Mouse (Mus musculus) midbrain, embryonic 10.5 days (tissue): ENCODE measurements around the gene Gtf2a1. TPM values are rescaled to one million over a fixed set of nuclear protein-coding genes. Genes with fewer than 3 reads are reported as not detected.
"Not testable (repeated sequence)": the region's sequence is repeated elsewhere in the genome, so short reads cannot be mapped to it uniquely, and the experiment has no call there.

Experiments used
- DNase-seq: peaks from one replicate; pipeline ENCODE4 v3.0.0-alpha.2; 2017; ENCODE audit warnings: low spot score
- H3K27ac ChIP-seq: fragments of 300-500 bp; sonication (generic); replicated peaks from 2 replicates; pipeline ENCODE4 v1.5.1; 2016; ENCODE audit warnings: mild to moderate bottlenecking
- H3K27me3 ChIP-seq: fragments of 300-500 bp; sonication (generic); 2 replicates; pipeline ENCODE4 v1.6.1; 2016; ENCODE audit warnings: low read depth, mild to moderate bottlenecking; ENCODE audit not compliant: poor library complexity, severe bottlenecking
- H3K36me3 ChIP-seq: fragments of 300-500 bp; sonication (generic); 2 replicates; pipeline ENCODE4 v1.6.1; 2016; ENCODE audit warnings: mild to moderate bottlenecking, moderate library complexity
- H3K4me1 ChIP-seq: fragments of 300-500 bp; sonication (generic); 2 replicates; pipeline ENCODE4 v1.6.1; 2016
- H3K4me3 ChIP-seq: fragments of 300-500 bp; sonication (generic); 2 replicates; pipeline ENCODE4 v1.5.1; 2016; ENCODE audit warnings: mild to moderate bottlenecking, moderate library complexity
- H3K9me3 ChIP-seq: fragments of 300-500 bp; sonication (generic); replicated peaks from 2 replicates; pipeline ENCODE4 v1.6.1; 2016; ENCODE audit warnings: mild to moderate bottlenecking
- WGBS: fragments of 180-500 bp; shearing (Covaris S2); methylation state at CpG from one replicate; pipeline ENCODE4 v1.1.7; 2016; 5-methylcytosine and 5-hydroxymethylcytosine counted together
- polyA plus RNA-seq: library from polyadenylated mRNA; unstranded; fragments of >200 nt; fragmentation: Nextera tagmentation; extraction: Ambion mirVana; gene quantifications from 2 replicates; pipeline ENCODE4 v1.2.1, GENCODE M21; 2016

The Gtf2a1 gene
- polyA plus RNA-seq, 1 experiment from 2014 or later: 62.9 TPM

DNA sequence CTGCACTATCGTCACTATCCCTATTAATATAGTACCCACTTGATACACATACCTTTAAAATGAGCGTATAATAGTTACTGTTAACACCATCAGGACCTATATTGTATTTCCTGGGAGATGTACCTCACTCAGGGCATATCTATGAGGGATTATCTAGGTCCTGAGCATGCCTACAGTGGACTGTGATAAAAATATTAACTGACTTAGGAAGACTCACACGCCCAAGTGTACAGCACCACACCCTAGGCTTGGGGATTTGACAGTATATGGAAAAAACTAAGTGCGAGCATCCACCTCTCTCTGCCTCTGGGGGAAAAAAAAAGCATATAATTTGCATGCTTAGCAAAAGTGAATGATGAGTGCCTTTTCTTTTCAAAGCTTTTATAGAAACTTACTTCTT lies 23.1 kb downstream of the Gtf2a1 start:
- Histone ChIP-seq H3K36me3 (peaks cover 99% of the 10 kb centered on the region), H3K27ac (no peak overlapping the region), H3K9me3 (no peaks in the 10 kb centered on the region), H3K4me3 (no peak overlapping the region), H3K4me1 (no peaks in the 10 kb centered on the region), H3K27me3 (no peaks in the 10 kb centered on the region)
- DNase-seq: no peak
- 98% methylated on average over 4 of the region's 4 CpGs for WGBS

DNA sequence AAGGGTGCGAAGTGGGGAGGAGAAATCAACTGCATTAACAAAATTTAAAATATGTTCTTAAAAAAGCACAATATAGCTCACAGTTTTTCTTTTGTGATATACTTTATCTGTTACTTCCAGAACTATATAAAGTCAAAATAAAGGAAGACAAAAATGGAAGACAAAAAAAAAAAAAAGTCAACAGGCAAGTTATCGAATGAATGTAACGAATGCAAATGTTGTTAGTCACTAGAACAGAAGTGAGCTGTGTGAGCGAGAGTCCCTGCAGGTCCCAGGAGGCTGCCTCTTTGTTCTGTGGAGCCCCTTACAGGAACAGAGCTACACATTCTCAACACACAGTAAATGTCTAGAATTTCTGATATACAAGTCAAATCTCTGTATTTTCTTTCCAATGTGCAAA lies 32.1 kb downstream of the Gtf2a1 start:
- H3K4me1 ChIP-seq, H3K4me3 ChIP-seq, H3K27me3 ChIP-seq, H3K27ac ChIP-seq, H3K9me3 ChIP-seq: not testable (repeated sequence)
- WGBS: 83% methylated on average over 4 of the region's 4 CpGs
- peaks cover 67% of the 10 kb centered on the region for H3K36me3 ChIP-seq
- peak; percentile 3 for DNase-seq

DNA sequence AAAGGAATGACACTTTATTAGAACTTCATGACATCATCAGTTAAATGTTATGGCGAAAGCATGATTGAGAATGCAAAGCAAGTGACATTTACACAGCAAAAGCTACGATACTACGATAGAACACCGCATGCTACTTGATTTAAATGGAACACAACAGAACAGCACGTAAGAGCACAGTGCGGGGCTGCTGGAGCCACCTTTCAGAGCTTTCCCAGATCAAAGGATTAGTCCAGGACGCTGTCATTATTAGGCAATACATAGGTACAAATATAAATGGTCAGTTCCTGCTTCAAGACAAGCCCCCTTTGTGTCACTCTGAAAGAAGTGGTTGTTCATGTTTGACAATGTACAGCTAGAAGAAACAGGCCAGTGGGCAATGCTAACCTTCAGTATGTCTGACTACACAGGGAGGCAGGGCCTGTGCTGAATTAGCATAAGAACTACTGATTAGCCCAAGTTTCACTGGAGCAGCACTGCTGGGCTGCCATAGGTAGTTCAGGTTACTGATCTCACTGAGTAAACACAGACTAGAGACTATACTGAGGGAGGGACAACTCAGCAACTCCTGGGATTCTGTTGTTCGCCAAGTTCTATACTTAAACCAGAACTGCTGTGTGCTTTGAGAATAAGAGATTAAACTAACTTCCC lies 32.8 kb downstream of the Gtf2a1 start:
- H3K36me3 ChIP-seq: peaks cover 64% of the 10 kb centered on the region
- not testable (repeated sequence) for DNase-seq, H3K27me3 ChIP-seq, H3K27ac ChIP-seq, H3K4me3 ChIP-seq, H3K4me1 ChIP-seq, H3K9me3 ChIP-seq
- 92% methylated on average over 8 of the region's 8 CpGs for WGBS

DNA sequence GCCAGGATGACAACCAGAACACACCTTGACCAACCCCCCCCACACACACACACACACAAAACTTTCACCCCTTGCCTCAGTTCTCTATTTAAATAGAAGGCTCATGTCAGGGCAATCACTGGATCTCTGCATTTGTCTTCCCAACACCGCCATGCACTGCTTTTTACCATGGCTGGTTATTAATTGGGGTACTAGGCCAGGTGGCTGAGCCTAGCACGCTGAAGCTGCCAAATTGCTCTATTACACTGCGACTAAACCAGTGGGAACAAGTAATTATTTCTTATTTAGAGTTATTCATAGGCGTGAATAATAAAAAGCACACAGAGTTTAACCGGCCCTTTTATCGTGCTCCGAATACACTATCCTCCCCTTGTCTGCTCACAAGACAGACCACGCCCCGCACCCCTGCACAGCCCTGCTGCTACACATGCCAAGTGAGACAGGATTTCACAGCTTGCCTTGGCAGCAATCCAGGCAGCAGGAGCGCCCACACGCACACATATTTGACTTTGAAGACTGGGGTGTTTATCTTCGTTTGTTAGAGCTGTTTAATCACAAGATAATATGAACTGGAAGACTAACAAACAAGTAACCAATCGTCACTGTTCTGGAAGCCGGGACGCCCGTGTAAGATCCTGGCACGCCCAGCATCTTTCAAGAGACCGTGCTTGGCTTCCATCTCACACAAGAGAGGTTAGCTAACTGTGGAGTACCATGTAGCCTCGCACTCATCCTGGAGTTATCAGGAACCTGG lies 38.3 kb downstream of the Gtf2a1 start:
- WGBS: 92% methylated on average over 19 of the region's 19 CpGs
- Histone ChIP-seq H3K4me1 (no peaks in the 10 kb centered on the region), H3K4me3 (no peak overlapping the region), H3K9me3 (no peaks in the 10 kb centered on the region), H3K27me3 (no peaks in the 10 kb centered on the region), H3K27ac (no peak overlapping the region), H3K36me3 (peaks cover 28% of the 10 kb centered on the region)
- DNase-seq: no peak

DNA sequence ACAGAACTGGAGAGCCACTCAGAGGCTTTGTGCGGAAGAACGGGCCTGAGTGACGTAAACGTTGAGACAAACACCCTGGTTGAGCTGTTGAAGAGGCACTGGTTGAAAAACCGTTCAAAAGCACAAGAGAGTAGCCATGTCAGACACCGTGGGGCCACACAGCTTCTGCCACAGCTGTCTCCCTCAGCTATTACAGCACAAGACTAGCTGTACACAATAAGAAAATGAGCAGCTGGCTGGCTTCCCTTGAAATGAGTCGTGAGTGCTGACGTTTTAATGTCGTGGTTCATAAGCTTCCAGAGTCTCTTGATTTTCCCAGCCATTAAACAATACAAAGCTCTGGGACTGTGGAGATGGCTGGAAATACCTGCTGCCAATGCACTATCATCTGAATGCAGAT lies 40.8 kb downstream of the Gtf2a1 start:
- Histone ChIP-seq H3K27me3 (no peaks in the 10 kb centered on the region), H3K27ac (no peak overlapping the region), H3K4me1 (no peaks in the 10 kb centered on the region), H3K36me3 (peaks cover 13% of the 10 kb centered on the region), H3K9me3 (no peaks in the 10 kb centered on the region), H3K4me3 (no peak overlapping the region)
- WGBS: 83% methylated on average over 9 of the region's 9 CpGs
- no peak for DNase-seq

DNA sequence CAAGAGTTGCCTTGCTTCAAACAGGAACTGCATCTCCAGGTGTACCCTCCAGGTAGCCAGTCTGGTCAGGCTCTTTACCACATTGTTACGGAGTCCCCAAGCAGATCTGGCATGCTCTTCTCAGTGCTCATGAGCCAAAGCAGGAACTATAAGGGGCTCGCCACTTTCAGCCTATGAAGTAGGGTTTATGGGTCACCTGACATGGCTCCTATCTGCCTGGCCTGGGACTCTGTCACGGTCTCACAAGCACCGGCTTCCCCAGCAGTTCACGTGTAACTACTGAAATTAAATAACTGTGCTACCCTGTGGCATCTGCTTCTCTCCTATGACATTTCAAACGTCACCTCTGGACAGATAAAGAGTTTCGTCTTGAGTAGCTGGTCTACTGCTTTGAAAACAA lies 50.1 kb downstream of the Gtf2a1 start:
- DNase-seq: no peak
- no peaks in the 10 kb centered on the region for H3K27me3 ChIP-seq
- no peaks in the 10 kb centered on the region for H3K4me1 ChIP-seq
- no peak overlapping the region for H3K27ac ChIP-seq
- peaks cover 4% of the 10 kb centered on the region; the same call in 1 of the 2 replicates for H3K9me3 ChIP-seq
- H3K4me3 ChIP-seq: no peak overlapping the region
- 93% methylated on average over 7 of the region's 7 CpGs for WGBS
- no peaks in the 10 kb centered on the region for H3K36me3 ChIP-seq

DNA sequence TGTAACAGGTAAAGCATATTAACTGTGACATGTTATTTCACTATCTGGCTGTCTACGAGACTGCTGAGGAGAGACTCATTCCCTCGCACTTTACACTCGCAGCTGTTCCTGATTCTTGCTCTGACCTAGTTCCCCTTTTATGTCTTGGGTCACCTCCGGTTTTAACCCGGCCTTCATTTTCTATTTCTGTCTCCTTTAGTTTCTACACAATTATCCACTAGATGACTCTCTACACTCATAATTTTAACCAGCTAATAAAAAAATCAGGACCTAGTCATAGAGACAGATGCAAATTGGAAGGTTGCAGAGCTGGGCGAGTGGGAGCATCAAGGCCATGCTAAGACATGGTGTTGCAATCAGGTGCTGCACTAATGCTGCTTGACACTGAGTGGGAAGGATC lies 55.8 kb downstream of the Gtf2a1 start:
- H3K27me3 ChIP-seq: no peaks in the 10 kb centered on the region
- 92% methylated on average over 6 of the region's 6 CpGs for WGBS
- DNase-seq: no peak
- no peaks in the 10 kb centered on the region for H3K4me1 ChIP-seq
- H3K27ac ChIP-seq: no peak overlapping the region
- H3K4me3 ChIP-seq: no peak overlapping the region
- H3K36me3 ChIP-seq: no peaks in the 10 kb centered on the region
- H3K9me3 ChIP-seq: no peaks in the 10 kb centered on the region

DNA sequence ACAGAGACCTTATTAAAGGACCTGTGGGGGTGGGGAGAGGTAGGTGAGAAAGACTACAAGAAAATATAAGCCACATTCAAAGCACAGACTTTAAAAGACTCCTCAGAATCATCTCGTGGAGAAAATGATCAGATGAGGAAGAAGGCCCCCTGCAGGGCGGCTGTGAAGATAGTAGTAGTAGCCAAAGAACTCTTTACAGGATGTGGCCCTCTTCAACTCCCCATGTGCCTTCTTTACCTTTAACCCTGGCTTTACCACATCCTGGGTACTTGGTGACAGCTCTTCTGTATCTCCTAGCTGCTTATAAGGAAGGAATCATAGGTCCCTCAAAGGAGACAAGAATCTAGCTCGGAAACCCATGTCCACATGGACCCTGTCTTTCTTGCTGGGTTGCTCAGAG lies 66.7 kb downstream of the Gtf2a1 start:
- Histone ChIP-seq H3K4me1 (no peaks in the 10 kb centered on the region), H3K27me3 (no peaks in the 10 kb centered on the region), H3K27ac (no peak overlapping the region), H3K4me3 (no peak overlapping the region), H3K9me3 (peaks cover 3% of the 10 kb centered on the region; the same call in 1 of the 2 replicates), H3K36me3 (no peaks in the 10 kb centered on the region)
- DNase-seq: no peak
- WGBS: 80% methylated on average over 3 of the region's 3 CpGs

DNA sequence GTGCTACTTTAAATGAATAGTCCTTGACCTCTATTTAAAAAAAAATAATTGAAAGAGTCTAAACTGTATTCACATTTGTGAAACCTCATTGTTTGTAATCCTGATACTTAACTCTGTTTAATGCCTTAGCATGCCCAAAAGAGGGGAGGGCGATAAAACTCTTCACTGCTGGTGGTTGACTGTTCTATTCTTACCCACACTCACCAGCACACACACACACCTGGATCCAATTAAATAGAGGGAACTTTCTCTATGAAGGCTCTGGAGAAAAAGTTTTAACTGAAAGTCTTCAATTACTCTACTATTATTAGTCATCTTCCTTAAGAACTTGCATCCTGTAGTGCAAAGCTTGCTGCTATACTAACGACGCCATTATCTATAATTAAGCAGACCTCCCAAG lies 72.5 kb downstream of the Gtf2a1 start:
- Histone ChIP-seq H3K27me3 (no peaks in the 10 kb centered on the region), H3K4me3 (no peak overlapping the region), H3K9me3 (peaks cover 3% of the 10 kb centered on the region; the same call in 1 of the 2 replicates), H3K36me3 (no peaks in the 10 kb centered on the region), H3K27ac (no peak overlapping the region), H3K4me1 (0 out of 2 replicates have a peak, but pooled peaks cover 2% of the 10 kb centered on the region)
- no peak for DNase-seq
- WGBS: 80% methylated on average over 3 of the region's 3 CpGs

DNA sequence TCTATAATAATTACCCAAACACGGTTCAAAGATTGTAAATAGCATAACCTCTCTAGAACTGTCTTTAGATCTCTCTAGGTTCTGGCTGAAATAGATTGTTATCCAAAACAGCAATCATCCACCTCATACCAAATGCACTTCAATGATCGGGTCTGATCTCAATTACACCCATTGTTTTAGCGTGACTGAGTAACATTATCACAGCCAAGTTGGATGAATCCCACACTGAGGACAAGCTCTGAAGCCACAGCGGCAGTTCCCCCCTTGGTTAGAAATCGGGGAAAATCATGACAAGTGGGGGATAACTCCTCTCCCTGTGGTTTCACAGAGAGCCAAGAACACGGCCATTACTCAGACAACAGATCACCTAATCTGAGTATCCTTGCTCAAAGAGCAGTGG lies 76.3 kb downstream of the Gtf2a1 start:
- Histone ChIP-seq H3K27ac (no peak overlapping the region), H3K4me3 (no peak overlapping the region), H3K9me3 (no peaks in the 10 kb centered on the region), H3K4me1 (peaks cover 9% of the 10 kb centered on the region), H3K36me3 (no peaks in the 10 kb centered on the region), H3K27me3 (no peaks in the 10 kb centered on the region)
- no peak for DNase-seq
- WGBS: 79% methylated on average over 6 of the region's 6 CpGs

DNA sequence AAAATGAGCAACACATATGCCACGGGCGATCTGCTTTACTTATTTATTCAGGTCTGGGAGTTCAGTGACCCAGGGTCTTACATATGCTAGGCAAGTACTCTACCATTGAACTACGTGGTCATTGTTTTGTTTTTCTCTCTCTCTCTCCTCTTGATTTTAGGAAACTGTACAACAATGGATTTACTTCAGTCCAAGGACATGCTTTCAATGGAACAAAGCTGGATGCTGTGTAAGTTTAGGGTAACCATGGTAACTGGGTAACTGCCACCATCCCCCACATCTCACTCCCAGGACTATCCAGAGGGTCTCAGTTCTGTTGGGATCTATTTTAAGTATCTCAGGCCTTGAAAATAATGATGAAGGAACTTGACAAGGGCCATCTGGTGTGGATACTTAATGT lies 78.5 kb downstream of the Gtf2a1 start:
- peak; percentile 21 for DNase-seq
- H3K27me3 ChIP-seq: no peaks in the 10 kb centered on the region
- peaks cover 9% of the 10 kb centered on the region for H3K4me1 ChIP-seq
- H3K36me3 ChIP-seq: no peaks in the 10 kb centered on the region
- 57% methylated on average over 3 of the region's 3 CpGs for WGBS
- no peak overlapping the region for H3K4me3 ChIP-seq
- H3K27ac ChIP-seq: no peak overlapping the region
- H3K9me3 ChIP-seq: no peaks in the 10 kb centered on the region
